Mouse (Mus musculus) kidney, postnatal 0 days (tissue): ENCODE data around the gene Rab44. TPM values are rescaled to one million over a fixed set of nuclear protein-coding genes. Genes with fewer than 3 reads are reported as not detected.

ENCODE experiments used
- ATAC-seq: fragments of 200-750 bp; cut with Nextera tagmentation; replicated peaks from 2 replicates; pipeline ENCODE4 v1.8.0; 2017; ENCODE audit warnings: low read depth, moderate number of reproducible peaks, moderate TSS enrichment, moderate library complexity; ENCODE audit not compliant: low FRiP score
- DNase-seq: peaks from one replicate; pipeline ENCODE4 v3.0.0-alpha.2; 2016; ENCODE audit warnings: low spot score
- H3K27ac ChIP-seq: fragments of 300-500 bp; sonication (generic); 2 replicates; pipeline ENCODE4 v1.5.1; 2014; ENCODE audit warnings: mild to moderate bottlenecking
- H3K27me3 ChIP-seq: fragments of 300-500 bp; sonication (generic); 2 replicates; pipeline ENCODE4 v1.6.1; 2014; ENCODE audit warnings: low read length, mixed read lengths; ENCODE audit not compliant: insufficient read depth
- H3K36me3 ChIP-seq: fragments of 300-500 bp; sonication (generic); 2 replicates; pipeline ENCODE4 v1.6.1; 2014; ENCODE audit warnings: low read length, mixed read lengths; ENCODE audit not compliant: insufficient read depth
- H3K4me1 ChIP-seq: fragments of 300-500 bp; sonication (generic); replicated peaks from 2 replicates; pipeline ENCODE4 v1.6.1; 2014; ENCODE audit warnings: antibody characterized with exemption, low read length, mixed read lengths; ENCODE audit not compliant: insufficient read depth
- H3K4me2 ChIP-seq: fragments of 300-500 bp; sonication (generic); 2 replicates; pipeline ENCODE4 v1.6.1; 2014; ENCODE audit warnings: mild to moderate bottlenecking, low read length, moderate library complexity, mixed read lengths
- H3K4me3 ChIP-seq: fragments of 300-500 bp; sonication (generic); replicated peaks from 2 replicates; pipeline ENCODE4 v1.5.1; 2014; ENCODE audit warnings: low read depth, low read length
- H3K9ac ChIP-seq: fragments of 300-500 bp; sonication (generic); 2 replicates; pipeline ENCODE4 v1.6.1; 2014; ENCODE audit warnings: low read depth, low read length
- H3K9me3 ChIP-seq: fragments of 300-500 bp; sonication (generic); replicated peaks from 2 replicates; pipeline ENCODE4 v1.6.1; 2016; ENCODE audit warnings: low read length, inconsistent platforms, mixed read lengths
- CTCF ChIP-seq: IDR thresholded peaks from 2 replicates; pipeline ENCODE4 v1.5.1; 2016; ENCODE audit warnings: antibody characterized with exemption, low read depth, mild to moderate bottlenecking, moderate library complexity
- WGBS: fragments of 180-500 bp; shearing (Covaris S2); extraction: QIAGEN DNeasy Blood & Tissue Kit; methylation state at CpG from one replicate; pipeline ENCODE4 v1.1.7; 2014; 5-methylcytosine and 5-hydroxymethylcytosine counted together
- polyA plus RNA-seq: library from polyadenylated mRNA; unstranded; fragments of >200 nt; fragmentation: Nextera tagmentation; extraction: Ambion mirVana; gene quantifications from 2 replicates; pipeline ENCODE4 v1.2.1, GENCODE M21; 2015

The Rab44 gene
- polyA plus RNA-seq, 1 experiment from 2014 or later: 0.21 TPM

DNA sequence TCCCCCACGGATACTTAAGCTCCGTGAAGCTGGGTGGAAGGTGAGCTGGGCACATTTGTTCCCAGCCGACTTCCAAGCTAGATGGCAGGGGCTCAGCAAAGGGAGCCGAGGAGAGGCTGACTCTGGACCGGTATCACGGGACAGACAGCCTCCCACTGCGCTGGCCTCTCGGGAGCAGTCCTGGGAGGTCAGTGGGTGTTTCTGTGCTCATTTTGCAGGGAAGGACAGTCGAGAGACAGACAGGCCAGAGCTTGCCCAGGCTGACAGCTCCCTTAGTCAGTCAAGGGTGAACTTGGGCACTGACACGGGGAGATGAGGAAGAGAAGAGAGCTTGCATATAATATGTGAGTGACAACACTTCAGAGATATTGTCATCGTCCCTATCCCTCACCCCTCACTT is 69.2 kb downstream of the Rab44 start:
- H3K9me3 ChIP-seq: no peaks in the 10 kb centered on the region
- ATAC-seq (no peak), DNase-seq (peak; percentile 41)
- no peak overlapping the region for H3K4me3 ChIP-seq
- no peaks in the 10 kb centered on the region for H3K36me3 ChIP-seq
- H3K9ac ChIP-seq: no peak overlapping the region
- WGBS: 27% methylated on average over 11 of the region's 11 CpGs
- no peak overlapping the region for H3K27ac ChIP-seq
- peaks cover 17% of the 10 kb centered on the region for H3K4me1 ChIP-seq
- TF ChIP-seq CTCF: no peak
- H3K27me3 ChIP-seq: no peaks in the 10 kb centered on the region
- H3K4me2 ChIP-seq: no peak overlapping the region

DNA sequence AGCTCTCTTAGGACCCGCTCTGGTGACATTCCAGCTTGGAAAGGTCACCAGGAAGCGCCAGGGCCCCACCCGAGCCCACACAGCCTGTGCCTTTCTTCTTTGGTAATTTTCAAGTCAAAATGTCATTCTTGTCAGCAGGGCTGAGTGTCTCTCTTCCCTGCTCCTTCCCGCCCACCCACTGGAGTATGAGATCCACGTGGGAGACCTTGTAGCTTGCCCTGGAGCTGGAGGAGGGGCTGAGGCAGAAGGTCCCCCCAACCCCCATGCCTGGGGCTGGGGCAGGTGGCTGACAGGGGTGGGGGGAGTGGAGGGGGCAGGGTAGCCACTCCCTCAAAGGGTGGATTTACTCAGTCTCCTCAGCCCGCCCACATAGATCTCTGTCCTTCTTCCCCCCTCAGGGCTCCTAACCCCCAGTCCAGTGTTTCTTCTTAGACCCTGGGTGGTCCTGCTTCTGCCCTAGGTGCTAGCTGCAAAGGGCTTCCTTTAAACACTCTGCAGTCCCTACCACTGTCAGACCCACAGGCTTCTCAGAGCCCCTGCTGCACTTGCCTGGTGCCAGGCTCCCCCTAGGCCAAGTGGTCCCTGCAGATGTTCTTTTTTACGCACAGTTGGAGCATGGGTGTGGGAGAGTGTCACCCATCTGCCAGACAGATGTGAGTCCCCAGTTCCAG is 71.6 kb downstream of the Rab44 start:
- Histone ChIP-seq H3K36me3 (no peaks in the 10 kb centered on the region), H3K27ac (no peak overlapping the region), H3K9me3 (no peaks in the 10 kb centered on the region), H3K27me3 (no peaks in the 10 kb centered on the region), H3K4me2 (no peak overlapping the region), H3K9ac (no peak overlapping the region), H3K4me3 (no peak overlapping the region), H3K4me1 (peaks cover 24% of the 10 kb centered on the region)
- ATAC-seq (no peak), DNase-seq (no peak)
- TF ChIP-seq CTCF: no peak
- WGBS: 47% methylated on average over 7 of the region's 7 CpGs

DNA sequence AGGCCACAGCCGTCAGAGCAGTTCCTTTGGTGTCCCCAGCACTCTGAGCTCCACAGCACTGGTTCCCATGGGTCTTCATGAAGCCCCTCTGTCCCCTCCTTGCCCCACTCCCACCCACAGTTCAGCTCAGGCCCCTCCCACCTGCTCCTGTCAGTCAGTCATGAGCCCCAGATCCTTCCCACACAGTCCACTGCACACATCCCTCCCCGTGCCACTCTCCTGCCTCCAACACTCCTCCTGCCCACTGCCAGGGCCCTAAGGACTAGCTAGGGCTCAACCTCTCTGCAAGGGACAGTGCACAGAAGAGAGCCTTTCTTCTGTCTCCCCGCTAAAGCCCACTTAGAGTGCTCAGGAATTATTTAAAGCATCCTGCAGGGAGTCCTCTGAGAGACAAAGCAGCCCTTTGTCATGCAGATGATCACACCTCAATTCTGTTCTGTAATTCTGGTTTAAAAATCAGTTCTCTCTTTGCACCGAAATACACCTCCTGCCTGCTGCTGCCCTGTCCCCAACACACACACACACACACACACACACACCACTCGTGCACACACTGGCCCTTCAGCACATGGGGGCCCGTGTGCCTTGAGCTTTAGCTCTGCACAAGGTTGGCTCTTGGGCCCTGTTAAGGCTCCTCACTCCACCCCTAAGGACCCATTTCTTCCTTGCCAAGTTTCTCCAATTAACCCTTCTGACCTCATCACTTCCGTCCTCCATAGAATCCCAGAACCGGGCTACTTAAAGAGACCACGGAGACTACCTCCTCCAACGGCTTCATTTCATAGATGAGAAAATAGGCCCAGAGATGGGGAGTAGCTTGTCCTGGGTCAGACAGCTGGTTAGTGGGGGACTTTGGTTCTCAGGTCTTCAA is 73.3 kb downstream of the Rab44 start:
- no peak for TF ChIP-seq CTCF
- H3K4me2 ChIP-seq: no peak overlapping the region
- WGBS: 28% methylated on average over 10 of the region's 10 CpGs
- no peaks in the 10 kb centered on the region for H3K36me3 ChIP-seq
- H3K4me3 ChIP-seq: no peak overlapping the region
- H3K27ac ChIP-seq: no peak overlapping the region
- DNase-seq: no peak
- no peaks in the 10 kb centered on the region for H3K9me3 ChIP-seq
- ATAC-seq: no peak
- no peaks in the 10 kb centered on the region for H3K27me3 ChIP-seq
- H3K4me1 ChIP-seq: peaks cover 24% of the 10 kb centered on the region
- H3K9ac ChIP-seq: no peak overlapping the region

DNA sequence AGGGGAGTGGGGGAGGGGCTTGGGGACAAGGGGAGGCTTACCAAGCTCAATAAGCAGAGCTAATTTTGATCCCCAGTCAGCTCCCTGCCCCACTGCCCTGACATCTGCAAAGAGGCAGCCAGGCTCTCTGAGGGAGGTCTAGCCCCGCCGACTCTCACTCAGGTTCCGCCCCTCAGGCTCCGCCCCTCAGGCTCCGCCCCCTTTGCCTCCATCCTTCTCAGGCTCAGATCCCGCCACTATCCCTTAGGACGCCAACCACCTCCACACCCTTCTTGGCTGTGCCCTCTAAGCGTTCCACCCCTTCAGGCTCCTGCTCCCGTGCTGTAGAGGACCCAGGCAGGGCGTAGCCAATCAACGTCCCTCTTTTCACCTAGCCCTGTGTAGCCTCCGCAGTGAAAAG is 75.0 kb downstream of the Rab44 start:
- Histone ChIP-seq H3K9me3 (no peaks in the 10 kb centered on the region), H3K27me3 (no peaks in the 10 kb centered on the region), H3K4me1 (peaks cover 24% of the 10 kb centered on the region), H3K9ac (no peak overlapping the region), H3K4me2 (peak overlapping the region; percentile 45), H3K4me3 (0 out of 2 replicates have a peak overlapping the region, but pooled peaks have one; percentile 5), H3K27ac (no peak overlapping the region), H3K36me3 (no peaks in the 10 kb centered on the region)
- TF ChIP-seq CTCF: no peak
- WGBS: 8% methylated on average over 11 of the region's 12 CpGs
- DNase-seq: peak; percentile 56
- peak; percentile 52 for ATAC-seq

GRCm38 (mm10) chr17:29195579-29195978 is 81.6 kb downstream of the Rab44 start:
- H3K9me3 ChIP-seq: no peaks in the 10 kb centered on the region
- H3K4me3 ChIP-seq: no peak overlapping the region
- ATAC-seq (no peak), DNase-seq (no peak)
- H3K4me1 ChIP-seq: peaks cover 5% of the 10 kb centered on the region; the same call in 1 of the 2 replicates
- no peak overlapping the region for H3K4me2 ChIP-seq
- no peaks in the 10 kb centered on the region for H3K36me3 ChIP-seq
- WGBS: 36% methylated on average over 4 of the region's 4 CpGs
- TF ChIP-seq CTCF: no peak
- no peak overlapping the region for H3K27ac ChIP-seq
- no peak overlapping the region for H3K9ac ChIP-seq
- no peaks in the 10 kb centered on the region for H3K27me3 ChIP-seq

Other genes with a start within 250 kb of the Rab44 start
- gene 4930539E08Rik, start 198.8 kb upstream of the Rab44 start, polyA plus RNA-seq: 0.24 and 0.41 TPM in 2 replicates
- gene Pxt1, start 170.3 kb upstream of the Rab44 start, polyA plus RNA-seq: not detected in 2 replicates
- gene Kctd20, start 162.2 kb upstream of the Rab44 start, polyA plus RNA-seq: 54.5 and 58.8 TPM in 2 replicates
- 58.8 and 66.9 TPM in 2 replicates for gene Stk38, start 106.2 kb upstream of the Rab44 start, polyA plus RNA-seq
- 456 and 496 TPM in 2 replicates for gene Srsf3, start 81.5 kb upstream of the Rab44 start, polyA plus RNA-seq
- gene Cdkn1a, start 23.2 kb upstream of the Rab44 start, polyA plus RNA-seq: 125 and 136 TPM in 2 replicates
- gene Cpne5, start 124.0 kb downstream of the Rab44 start, polyA plus RNA-seq: 5.3 and 5.8 TPM in 2 replicates
- 108 and 126 TPM in 2 replicates for gene Ppil1, start 150.0 kb downstream of the Rab44 start, polyA plus RNA-seq
- 131 TPM in 2 replicates for gene BC004004, start 154.6 kb downstream of the Rab44 start, polyA plus RNA-seq
- 3.1 and 4.1 TPM in 2 replicates for gene Pi16, start 203.5 kb downstream of the Rab44 start, polyA plus RNA-seq
- 307 and 309 TPM in 2 replicates for gene Mtch1, start 233.8 kb downstream of the Rab44 start, polyA plus RNA-seq
- gene Fgd2, start 246.8 kb downstream of the Rab44 start, polyA plus RNA-seq: 12.3 and 12.5 TPM in 2 replicates